Mouse (Mus musculus) liver, embryonic 14.5 days (tissue): ENCODE results near the gene Ndufb4. TPM values are rescaled to one million over a fixed set of nuclear protein-coding genes. Genes with fewer than 3 reads are reported as not detected.

Experiments
- ATAC-seq: fragments of 200-750 bp; cut with Nextera tagmentation; 2 replicates; pipeline ENCODE4 v1.8.0; 2017; ENCODE audit warnings: moderate number of reproducible peaks, mild to moderate bottlenecking, moderate library complexity; ENCODE audit not compliant: insufficient read depth
- DNase-seq, 3 experiments: peaks; one replicate each; pipeline ENCODE4 v3.0.0-alpha.2; 2012 to 2013; ENCODE audit warnings: low read depth in 3 of 3, low spot score in 3 of 3
- H3K27ac ChIP-seq: fragments of 300-500 bp; sonication (generic); 2 replicates; pipeline ENCODE4 v1.5.1; 2014; ENCODE audit warnings: moderate library complexity, mild to moderate bottlenecking, control low read depth, inconsistent platforms
- H3K27me3 ChIP-seq: fragments of 300-500 bp; sonication (generic); 2 replicates; pipeline ENCODE4 v1.6.1; 2014; ENCODE audit warnings: mild to moderate bottlenecking, low read length, moderate library complexity; ENCODE audit not compliant: control insufficient read depth, insufficient read depth
- H3K36me3 ChIP-seq: fragments of 300-500 bp; sonication (generic); replicated peaks from 2 replicates; pipeline ENCODE4 v1.6.1; 2014; ENCODE audit warnings: low read depth; ENCODE audit not compliant: control insufficient read depth, insufficient read depth
- H3K4me1 ChIP-seq, 2 experiments: fragments of 200-500 bp in 1 of 2; fragments of 300-500 bp in 1 of 2; sonication (generic) in 1 of 2; replicated peaks; 2 replicates each; pipeline ENCODE4 v1.6.1; 2012 to 2014; ENCODE audit warnings: antibody characterized with exemption in 1 of 2, inconsistent platforms in 1 of 2, low read length in 1 of 2; ENCODE audit not compliant: control insufficient read depth in 2 of 2, insufficient read depth in 2 of 2
- H3K4me2 ChIP-seq: fragments of 300-500 bp; sonication (generic); 2 replicates; pipeline ENCODE4 v1.6.1; 2014; ENCODE audit warnings: low read depth, mild to moderate bottlenecking, control low read depth, moderate library complexity
- H3K4me3 ChIP-seq, 2 experiments: fragments of 200-500 bp in 1 of 2; fragments of 300-500 bp in 1 of 2; sonication (generic) in 1 of 2; 2 replicates each; pipeline ENCODE4 v1.5.1; 2012 to 2014; ENCODE audit warnings: low read depth in 2 of 2, low read length in 2 of 2, mild to moderate bottlenecking in 2 of 2, control low read depth in 1 of 2, inconsistent platforms in 1 of 2, moderate library complexity in 1 of 2; ENCODE audit not compliant: insufficient read depth in 1 of 2
- H3K9ac ChIP-seq: fragments of 300-500 bp; sonication (generic); replicated peaks from 2 replicates; pipeline ENCODE4 v1.6.1; 2014; ENCODE audit warnings: mild to moderate bottlenecking, control low read depth, moderate library complexity
- H3K9me3 ChIP-seq: fragments of 300-500 bp; sonication (generic); 2 replicates; pipeline ENCODE4 v1.6.1; 2016; ENCODE audit warnings: low read length, mixed read lengths; ENCODE audit not compliant: control insufficient read depth
- CTCF ChIP-seq: IDR thresholded peaks from 2 replicates; pipeline ENCODE4 v1.5.1; 2016; ENCODE audit warnings: antibody characterized with exemption, low read depth, control low read depth
- EP300 ChIP-seq: IDR thresholded peaks from 2 replicates; pipeline ENCODE4 v1.6.1; 2016; ENCODE audit warnings: antibody characterized with exemption, low read depth
- WGBS: fragments of 180-500 bp; shearing (Covaris S2); extraction: QIAGEN DNeasy Blood & Tissue Kit; methylation state at CpG from one replicate; pipeline ENCODE4 v1.1.7; 2014; ENCODE audit not compliant: insufficient replicate concordance; 5-methylcytosine and 5-hydroxymethylcytosine counted together
- polyA plus RNA-seq, 2 experiments: library from polyadenylated mRNA; depleted of rRNA in 1 of 2; stranded (reverse) in 1 of 2; unstranded in 1 of 2; fragments of >200 nt; fragmentation: Nextera tagmentation in 1 of 2; extraction: Ambion mirVana in 1 of 2; gene quantifications; 2 replicates each; pipeline versions ENCODE4 v1.2.1 to v1.2.3; 2012 to 2014

Ndufb4 gene
- polyA plus RNA-seq, 2 experiments = 34.3 to 52.9 TPM

DNA sequence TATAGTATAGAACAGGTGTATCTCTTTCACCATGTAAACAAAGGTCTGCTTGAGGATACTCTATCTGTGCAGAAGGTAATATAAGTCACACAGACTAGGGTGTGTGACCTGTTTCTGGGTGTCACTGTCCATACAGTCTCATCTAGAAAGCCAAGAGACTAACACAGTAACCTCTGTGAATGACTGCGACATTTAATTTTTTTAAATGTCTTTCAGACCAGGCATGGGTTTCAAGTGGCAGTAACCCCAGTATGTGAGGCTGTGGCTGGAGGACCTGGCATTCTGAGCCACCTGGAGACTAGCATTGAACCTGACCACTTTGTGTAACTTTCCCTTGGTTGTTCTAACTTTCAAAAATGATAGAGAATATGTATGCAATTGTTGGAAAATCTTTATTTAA is 1.2 kb downstream of the Ndufb4 start:
- ATAC-seq = no peak
- Histone ChIP-seq H3K27ac (peak overlapping the region; percentile 24; the same call in 1 of the 2 replicates), H3K27me3 (no peaks in the 10 kb centered on the region), H3K9ac (peak overlapping the region; percentile 97), H3K9me3 (no peaks in the 10 kb centered on the region), H3K4me1 (peaks cover 16 to 28% of the 10 kb centered on the region in 2 experiments), H3K4me2 (peak overlapping the region; percentile 73), H3K4me3 (peak overlapping the region; percentile 83 to 95; a peak in 3 of 4 replicates), H3K36me3 (peaks cover 3% of the 10 kb centered on the region)
- no peak for DNase-seq
- TF ChIP-seq EP300 (no peak), CTCF (no peak)
- WGBS = 85% methylated on average over 1 of the region's 1 CpGs

DNA sequence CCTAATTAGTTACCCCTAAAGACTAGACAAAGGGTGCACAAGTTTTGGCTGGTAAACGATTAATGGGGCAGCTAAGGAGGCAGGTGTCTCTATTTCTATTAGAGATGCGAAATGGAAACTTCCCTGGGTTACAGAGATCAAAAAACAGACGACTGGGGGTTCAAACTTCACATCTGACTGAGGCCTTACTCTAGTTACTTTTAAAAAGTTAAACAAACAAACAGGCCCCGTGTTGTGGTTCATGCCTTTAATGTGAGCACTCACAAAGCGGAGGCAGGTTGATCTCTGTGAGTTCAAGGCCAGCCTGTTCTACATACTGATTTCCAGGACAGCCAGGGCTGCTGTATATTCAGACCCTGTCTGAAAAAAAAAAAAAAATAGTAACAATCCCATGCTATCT is 1.6 kb downstream of the Ndufb4 start:
- ATAC-seq = no peak
- no peak for DNase-seq
- Histone ChIP-seq H3K36me3 (peaks cover 7% of the 10 kb centered on the region), H3K4me3 (peak overlapping the region in 1 of 2 experiments; percentile 95; a peak in 2 of 4 replicates), H3K4me1 (peaks cover 16 to 28% of the 10 kb centered on the region in 2 experiments), H3K9me3 (no peaks in the 10 kb centered on the region), H3K4me2 (peak overlapping the region; percentile 73), H3K27me3 (no peaks in the 10 kb centered on the region), H3K27ac (0 out of 2 replicates have a peak overlapping the region, but pooled peaks have one; percentile 24), H3K9ac (no peak overlapping the region; the same call in none of the 2 replicates)
- 76% methylated on average over 5 of the region's 5 CpGs for WGBS
- TF ChIP-seq EP300 = no peak
- TF ChIP-seq CTCF = no peak

DNA sequence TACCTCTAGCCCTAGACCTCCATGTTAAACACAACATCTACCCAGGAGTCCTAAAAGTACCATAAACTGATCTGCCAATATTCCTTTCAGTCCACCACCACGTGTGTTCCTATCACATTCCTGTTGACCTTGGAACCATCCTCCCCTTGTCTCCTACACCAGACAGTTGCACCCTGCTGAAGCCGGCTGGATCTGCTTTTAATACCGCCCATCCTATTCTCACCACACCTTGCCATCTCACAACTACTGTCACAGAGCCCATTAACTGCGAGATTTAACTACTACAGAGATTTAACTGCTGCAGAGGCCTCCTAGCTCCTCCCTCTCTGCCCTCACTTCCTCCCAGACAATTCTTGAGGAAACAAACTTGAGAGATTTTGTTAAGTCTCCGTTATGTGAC is 2.8 kb downstream of the Ndufb4 start:
- Histone ChIP-seq H3K27me3 (no peaks in the 10 kb centered on the region), H3K9me3 (no peaks in the 10 kb centered on the region), H3K4me3 (no peak overlapping the region), H3K27ac (no peak overlapping the region), H3K4me2 (no peak overlapping the region), H3K4me1 (peaks cover 16 to 28% of the 10 kb centered on the region in 2 experiments), H3K36me3 (peaks cover 15% of the 10 kb centered on the region), H3K9ac (no peak overlapping the region)
- DNase-seq (no peak), ATAC-seq (no peak)
- TF ChIP-seq EP300 = no peak
- TF ChIP-seq CTCF = no peak
- WGBS = 64% methylated on average over 5 of the region's 5 CpGs

DNA sequence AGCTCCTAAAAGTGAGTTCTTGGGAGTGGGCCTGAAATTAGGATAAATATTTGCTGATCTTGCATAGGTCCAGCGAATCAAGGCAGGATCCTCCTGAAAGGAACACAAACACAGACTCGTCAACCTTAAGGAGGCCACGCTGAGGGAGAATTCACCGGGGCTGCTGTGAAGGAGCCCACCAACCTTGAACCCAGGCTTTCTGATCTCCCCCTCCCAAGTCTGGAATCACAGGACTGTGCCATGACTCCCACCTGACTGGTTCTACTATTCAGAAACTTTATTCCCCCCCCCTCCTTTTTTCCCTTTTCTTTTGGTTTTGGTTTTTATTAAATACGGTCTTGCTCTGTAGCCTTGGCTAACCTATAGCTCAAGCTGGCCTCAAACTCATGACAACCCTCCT is 5.2 kb downstream of the Ndufb4 start:
- no peak overlapping the region for H3K4me2 ChIP-seq
- H3K9me3 ChIP-seq = no peaks in the 10 kb centered on the region
- WGBS = 85% methylated on average over 5 of the region's 5 CpGs
- H3K27me3 ChIP-seq = no peaks in the 10 kb centered on the region
- H3K4me1 ChIP-seq = peaks cover 9 to 19% of the 10 kb centered on the region in 2 experiments
- TF ChIP-seq EP300 (no peak), CTCF (no peak)
- no peak for ATAC-seq
- no peak overlapping the region for H3K27ac ChIP-seq
- DNase-seq = no peak
- H3K9ac ChIP-seq = no peak overlapping the region
- H3K4me3 ChIP-seq = no peak overlapping the region
- H3K36me3 ChIP-seq = peaks cover 18% of the 10 kb centered on the region

DNA sequence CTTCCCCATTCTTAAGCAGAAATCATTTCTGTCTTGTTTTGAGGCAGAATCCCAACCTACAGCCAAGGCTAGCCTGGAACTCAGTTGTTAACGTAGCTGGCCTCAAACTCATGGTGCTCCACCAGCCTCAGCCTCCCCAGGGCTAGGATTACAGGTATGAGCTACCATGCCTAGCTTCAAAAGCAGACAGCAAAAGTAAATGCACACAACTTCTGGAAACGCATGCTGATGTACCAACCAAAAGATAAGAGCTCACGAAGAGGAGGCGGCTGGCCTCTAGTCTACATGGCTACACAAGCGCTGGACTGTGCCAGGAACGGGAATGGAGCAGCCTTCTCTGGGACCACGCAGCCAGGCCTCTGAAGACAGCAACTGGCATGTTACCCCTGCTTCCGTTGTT is 6.3 kb downstream of the Ndufb4 start:
- no peak overlapping the region for H3K9ac ChIP-seq
- H3K36me3 ChIP-seq = peaks cover 18% of the 10 kb centered on the region
- H3K4me2 ChIP-seq = no peak overlapping the region
- no peaks in the 10 kb centered on the region for H3K9me3 ChIP-seq
- WGBS = 81% methylated on average over 8 of the region's 8 CpGs
- H3K27me3 ChIP-seq = no peaks in the 10 kb centered on the region
- H3K27ac ChIP-seq = no peak overlapping the region
- peaks cover 6 to 14% of the 10 kb centered on the region in 2 experiments for H3K4me1 ChIP-seq
- no peak overlapping the region for H3K4me3 ChIP-seq
- no peak for DNase-seq
- no peak for TF ChIP-seq CTCF
- TF ChIP-seq EP300 = no peak
- ATAC-seq = no peak
